Mouse (Mus musculus): ENCODE measurements at regions not wholly inside any gene's neighbourhood (a gene's known extent, or its start where the extent isn't known, plus 50 kb on each side); places are given as distances from the start of the nearest gene placed in this dataset.
A peak's percentile ranks its signal among the peaks of the same experiment; 100 is the strongest.

DNA sequence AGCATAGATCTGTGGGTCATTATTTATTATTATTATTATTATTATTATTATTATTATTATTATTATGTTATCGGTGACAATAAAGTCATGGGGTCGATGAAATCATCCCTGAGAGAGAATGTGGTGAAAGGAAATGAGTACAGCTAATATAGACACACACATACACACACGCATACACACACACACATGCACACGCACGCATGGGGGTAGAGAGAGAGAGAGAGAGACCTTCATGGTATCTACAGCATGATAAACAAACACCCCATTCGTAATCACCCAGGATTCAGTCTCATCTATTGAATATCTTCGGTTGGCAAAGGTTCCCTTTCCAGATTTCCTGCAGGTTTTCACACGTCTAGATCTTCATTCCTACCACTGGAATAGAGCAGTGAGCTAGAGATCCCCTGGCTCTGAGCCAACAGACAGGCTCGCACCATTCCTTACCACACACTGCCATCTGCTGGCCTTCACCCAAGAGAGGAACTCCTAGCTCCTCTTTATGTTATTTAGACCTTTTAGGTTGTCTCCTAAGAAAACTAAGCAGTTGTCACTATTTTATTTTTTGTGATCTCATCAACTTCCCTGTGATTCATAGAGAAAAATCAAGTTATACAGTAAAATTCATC is 171.2 kb upstream of the Zpld1 start:
- DNase-seq (ENCODE audit: low spot score in 2 of 2) = peak; percentile 61 to 80

DNA sequence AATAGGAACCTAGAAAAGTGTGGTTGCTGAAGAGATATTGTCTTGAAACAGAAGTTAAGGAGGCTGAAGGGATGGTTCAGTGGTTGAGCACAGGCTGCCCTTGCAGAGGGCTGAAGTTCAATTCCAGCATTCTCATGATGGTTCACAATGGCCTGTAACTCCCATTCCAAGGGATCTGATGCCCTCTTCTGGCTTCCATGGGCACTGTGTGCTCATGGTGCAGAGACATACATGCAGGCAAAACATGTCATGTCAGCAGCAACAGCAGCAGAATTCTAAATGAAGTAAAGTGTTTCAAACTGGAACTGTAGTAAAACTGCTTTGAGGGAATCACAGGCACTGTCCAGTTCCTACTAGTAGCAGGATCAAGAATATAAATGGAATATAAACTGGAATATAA is 162.7 kb upstream of the Zpld1 start:
- DNase-seq (ENCODE audit: low spot score in 2 of 2) = no peak

DNA sequence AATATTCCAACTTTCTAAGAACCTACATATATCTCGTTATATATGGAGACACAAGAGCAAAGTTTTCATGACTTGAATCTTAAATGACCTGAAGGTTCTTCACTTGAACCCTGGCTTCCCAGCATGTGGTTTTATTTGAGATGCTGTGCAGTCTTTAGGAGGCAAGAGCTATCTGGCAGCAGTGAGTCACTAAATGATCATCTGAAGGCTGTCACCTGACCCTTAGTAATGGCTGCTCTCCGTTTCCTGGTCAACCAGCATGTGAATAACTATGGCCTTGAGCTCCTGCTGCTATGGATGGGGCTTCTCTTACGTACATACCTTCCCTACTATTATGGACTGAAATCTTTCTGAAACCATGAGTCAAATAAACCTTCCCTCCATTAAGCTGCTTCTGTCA is 149.8 kb upstream of the Zpld1 start:
- no peak for DNase-seq (ENCODE audit: low spot score in 2 of 2)

DNA sequence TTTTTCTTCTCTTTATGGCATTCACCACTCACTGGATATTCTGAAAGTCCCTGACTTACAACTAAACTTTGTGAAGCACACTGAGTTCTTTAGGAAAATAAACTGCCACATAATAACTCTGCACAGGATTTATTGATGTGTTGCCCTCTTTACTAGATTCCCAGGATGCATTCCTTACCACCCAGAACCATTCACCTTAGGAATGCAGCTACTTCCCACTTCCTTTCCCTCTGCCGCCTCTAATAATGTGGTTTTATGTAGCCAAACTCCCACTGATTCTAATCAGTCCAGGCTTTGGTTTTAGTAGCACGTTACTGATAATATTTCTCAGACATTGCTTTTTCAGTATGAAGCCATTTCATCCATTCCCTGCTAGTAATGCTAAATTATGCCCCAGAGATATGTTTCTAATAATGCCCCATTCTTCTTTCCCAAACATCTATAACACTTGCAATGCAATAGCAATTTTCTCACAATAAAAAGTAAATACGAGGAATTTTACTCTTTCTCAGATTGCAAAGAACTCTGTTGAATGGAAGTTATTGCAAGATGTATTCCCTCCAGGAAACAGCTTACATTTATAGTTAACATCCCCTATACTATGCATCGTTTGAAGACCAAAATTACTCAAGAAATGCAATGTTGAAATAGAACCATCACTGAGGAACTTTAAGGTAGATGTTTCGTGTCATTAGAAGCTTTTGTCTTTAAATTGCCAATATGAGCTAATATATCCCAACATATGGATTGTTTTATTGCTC is 145.2 kb upstream of the Zpld1 start:
- DNase-seq (ENCODE audit: low spot score in 2 of 2) = no peak

DNA sequence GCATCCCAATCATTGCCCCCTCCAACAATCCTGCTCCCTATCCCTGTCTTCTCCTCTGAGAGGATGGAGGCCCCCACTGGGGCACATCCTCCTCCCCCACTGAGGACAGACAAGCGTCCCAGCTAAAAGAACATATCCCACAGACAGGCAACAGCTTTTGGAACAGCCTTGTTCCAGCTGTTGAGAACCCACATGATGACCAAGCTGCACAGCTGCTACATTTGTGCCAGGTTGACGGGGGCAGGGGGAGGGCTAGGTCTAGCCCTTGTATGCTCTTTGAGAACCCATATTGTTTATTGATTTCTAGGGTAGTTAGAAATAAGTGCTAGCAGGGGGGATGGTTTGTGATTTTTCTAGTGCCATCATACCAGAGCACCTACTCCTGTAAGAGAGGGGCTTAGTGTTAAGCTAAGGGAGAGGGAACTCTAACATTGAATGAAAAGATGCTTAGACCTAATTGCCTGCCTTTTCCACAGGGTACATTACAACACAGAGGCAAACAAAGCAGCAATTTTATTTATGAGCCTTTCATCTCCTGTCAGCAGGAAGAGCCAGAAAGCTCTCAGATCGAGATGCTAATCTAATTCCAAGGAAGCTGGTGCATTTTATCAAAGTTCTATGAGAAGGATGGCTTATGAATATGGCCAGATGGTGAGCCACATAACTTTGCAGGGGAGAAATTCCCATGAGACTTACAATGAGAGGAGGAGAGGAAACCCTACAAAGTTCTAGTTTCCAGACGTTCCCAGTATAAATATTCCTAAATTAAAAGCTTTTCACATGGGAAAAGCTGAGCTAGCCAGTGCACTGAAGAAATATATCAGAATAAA is 137.6 kb upstream of the Zpld1 start:
- no peak for DNase-seq (ENCODE audit: low spot score in 2 of 2)

DNA sequence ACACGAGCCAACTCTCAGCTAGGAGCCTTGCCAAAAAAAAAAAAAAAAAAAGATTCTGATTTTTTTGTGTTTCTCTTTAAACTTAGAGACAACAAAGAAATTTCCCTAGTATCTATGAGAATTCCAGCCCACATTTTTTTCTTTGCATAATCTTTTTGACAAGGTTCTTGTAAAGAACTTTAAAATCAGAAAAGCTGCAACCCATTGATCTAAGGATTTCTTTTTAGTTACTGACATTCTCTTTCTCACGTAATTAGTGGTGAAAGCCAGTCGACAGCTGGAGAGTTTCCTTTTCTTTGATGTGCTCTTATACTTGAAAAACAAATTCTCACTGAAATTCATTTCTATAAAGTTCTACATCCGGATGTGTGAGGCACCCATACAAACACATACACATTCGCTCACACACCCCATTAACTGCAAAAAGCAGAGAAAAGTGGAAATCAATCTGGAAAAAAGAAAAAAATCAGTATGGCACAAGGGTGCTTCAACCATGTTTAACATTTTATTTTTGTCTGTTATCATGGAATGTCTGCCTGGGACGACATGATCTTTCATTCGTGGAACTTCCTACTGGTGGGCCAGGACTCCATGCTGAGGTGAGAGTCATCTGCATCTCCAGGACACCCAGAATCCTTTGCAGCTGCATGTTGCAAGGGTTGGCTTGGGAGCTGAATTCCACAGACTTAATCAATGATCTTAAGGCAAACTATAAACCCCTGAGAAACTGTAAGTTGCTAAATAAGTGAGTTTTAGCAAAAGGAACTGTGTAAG is 124.0 kb upstream of the Zpld1 start:
- DNase-seq (ENCODE audit: low spot score in 2 of 2) = no peak

DNA sequence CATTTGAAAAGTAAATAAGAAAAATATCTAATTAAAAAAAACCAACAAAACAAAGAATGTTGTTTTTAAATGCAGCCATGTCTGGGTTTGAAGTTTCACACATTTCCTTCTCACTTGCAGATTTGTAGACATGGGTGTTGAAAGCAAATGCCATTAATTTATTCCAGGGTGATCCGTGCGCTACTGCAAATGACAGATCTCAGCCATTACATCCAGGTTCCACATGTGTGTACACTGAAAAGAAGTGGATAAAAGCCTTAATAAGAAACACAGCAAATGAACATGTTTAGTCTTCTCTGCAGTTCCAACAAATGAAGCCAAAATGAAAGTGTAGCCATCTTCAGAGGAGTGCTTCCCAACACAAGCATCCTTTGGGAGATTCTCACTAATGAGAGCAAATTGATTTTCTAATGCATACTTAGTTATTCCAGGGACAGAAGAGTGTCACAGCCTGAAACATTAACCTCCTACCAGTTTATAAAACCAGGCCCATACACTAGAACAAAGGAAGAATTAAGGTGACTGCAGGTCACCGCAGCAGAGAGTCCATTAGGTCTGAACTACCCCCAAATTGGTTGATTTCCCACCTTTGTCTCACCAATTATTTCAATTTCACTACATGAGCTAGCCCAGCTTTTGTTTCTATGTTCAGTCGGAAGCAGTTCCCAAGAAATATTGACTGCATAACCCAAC is 123.2 kb upstream of the Zpld1 start:
- no peak for DNase-seq (ENCODE audit: low spot score in 2 of 2)

DNA sequence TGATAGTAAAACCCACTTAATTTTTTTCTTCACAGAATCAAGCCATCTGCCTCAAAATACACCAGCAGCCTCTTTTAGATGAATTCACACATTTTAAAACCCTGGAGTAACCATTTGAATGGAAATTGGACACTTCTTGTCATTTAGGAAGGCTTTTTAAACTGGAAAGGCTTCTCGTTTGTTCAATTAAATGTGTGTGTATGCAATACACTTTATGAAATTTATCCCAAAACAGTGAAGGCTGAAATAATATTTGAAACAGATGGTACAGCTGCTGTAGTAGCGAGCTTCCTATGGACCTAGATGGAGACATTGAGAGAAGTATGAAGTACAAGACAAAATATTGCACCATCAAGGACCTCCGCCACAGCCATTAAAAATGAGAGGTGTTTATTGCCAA is 121.1 kb upstream of the Zpld1 start:
- DNase-seq (ENCODE audit: low spot score in 2 of 2) = no peak

DNA sequence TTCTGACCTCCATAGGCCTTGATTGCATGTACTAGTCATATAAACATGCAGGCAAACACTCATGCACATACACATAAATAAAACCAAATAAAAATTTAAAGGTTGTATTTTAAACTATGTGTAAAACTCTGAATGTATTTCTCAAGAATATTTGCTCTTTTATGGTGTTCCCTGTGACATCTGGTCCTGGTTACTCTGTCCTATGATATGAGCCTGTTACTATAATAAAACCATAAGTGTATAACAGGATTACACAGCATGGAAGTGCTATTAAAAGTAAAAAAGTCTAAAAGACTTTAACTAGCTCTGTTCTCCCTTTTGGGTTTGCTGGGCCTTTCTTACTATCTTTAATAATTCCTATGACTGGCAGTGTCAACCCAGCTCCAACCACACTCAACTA is 103.0 kb upstream of the Zpld1 start:
- DNase-seq (ENCODE audit: low spot score in 2 of 2) = no peak

DNA sequence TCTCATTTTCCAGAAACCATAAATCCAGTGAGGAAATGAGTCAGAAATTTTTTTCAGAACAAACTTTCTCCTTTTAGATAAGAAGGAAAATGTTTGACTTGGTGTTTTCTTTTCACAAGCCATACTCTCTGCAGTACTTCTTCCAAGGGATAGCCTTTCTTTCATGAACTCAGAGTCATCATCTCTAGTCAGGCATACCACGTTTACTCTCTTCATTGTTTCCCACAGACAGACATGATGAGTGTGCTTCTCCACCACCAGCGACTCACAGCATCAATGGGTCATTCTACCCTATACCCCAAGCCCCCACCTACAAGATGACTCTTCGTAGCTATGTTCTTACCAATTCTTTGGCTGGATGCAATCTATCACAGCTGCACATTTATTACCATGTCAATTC is 97.1 kb upstream of the Zpld1 start:
- no peak for DNase-seq (ENCODE audit: low spot score in 2 of 2)

DNA sequence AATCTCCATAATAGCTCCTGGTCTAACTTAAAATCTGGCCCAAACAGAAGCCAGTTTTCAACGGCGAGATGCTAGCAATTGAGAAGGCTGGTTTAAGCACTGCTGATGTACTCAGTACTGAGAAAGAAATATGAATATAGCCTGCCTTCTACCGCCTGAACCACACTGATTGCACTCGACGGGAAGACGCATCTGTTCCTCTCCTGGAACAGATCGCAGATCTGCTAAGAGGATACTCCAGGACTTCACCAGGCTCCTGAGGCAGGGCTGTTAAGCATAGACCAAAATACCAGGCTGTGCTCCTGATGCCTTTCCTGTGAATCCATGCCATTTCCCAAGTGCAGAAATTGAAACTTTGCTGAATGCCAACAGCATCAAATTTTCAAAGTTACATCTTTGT is 92.6 kb upstream of the Zpld1 start:
- no peak for DNase-seq (ENCODE audit: low spot score in 2 of 2)

DNA sequence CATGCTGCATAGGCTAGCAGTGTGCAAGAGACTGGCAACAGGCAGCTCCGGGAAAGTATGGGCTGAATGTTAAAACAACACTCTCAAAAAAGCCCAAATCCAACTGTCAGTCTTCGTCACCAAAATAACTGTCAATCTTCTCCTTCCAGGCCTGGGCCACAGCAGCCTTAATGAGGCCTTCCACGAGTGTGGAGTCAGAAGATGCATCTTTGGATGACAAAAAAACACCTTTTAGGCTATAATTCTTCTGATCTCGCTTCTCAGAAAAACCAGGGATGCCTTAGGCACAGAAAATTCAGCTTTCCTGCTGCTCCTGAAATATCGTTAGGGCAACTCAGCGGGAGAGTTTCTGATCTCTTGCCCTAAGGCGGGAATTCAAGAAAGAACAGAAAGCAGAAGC is 82.2 kb upstream of the Zpld1 start:
- DNase-seq (ENCODE audit: low spot score in 2 of 2) = no peak

DNA sequence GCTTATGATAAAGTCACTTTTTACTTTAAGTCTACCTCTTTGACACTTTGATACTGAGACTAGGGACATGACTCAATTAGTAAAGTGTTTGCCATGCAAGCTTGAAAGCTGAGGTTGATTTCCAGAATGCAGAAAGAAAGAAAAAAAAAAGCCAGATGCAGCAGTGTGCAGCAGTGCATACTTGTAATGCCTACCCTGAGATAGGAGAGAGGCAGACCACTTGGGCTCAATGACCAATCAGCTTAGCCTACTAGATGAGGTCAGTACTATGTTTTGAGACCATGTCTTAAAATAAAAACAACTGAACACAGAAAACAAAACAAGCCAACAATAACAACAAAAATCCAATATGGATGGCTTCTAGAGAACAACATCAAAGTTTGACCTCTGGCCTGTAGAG is 81.4 kb upstream of the Zpld1 start:
- no peak for DNase-seq (ENCODE audit: low spot score in 2 of 2)

DNA sequence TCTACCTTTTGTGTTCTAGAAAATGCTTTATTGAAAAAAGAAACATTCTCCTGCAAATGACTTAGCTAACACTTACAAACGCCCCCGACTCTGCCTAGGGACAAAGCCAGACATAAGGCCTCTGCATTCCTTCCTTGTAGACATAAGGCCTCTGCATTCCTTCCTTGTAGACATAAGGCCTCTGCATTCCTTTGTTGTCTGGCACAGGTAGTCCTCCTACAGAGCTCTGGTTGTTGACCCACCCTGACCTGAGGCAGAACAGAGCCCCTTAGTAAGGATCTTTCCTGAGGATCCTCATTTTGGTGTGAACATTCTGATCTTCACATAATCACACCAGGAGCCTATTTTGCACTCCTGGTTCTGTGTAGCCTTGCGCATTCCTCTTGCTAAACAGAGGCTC is 80.9 kb upstream of the Zpld1 start:
- DNase-seq (ENCODE audit: low spot score in 2 of 2) = no peak

DNA sequence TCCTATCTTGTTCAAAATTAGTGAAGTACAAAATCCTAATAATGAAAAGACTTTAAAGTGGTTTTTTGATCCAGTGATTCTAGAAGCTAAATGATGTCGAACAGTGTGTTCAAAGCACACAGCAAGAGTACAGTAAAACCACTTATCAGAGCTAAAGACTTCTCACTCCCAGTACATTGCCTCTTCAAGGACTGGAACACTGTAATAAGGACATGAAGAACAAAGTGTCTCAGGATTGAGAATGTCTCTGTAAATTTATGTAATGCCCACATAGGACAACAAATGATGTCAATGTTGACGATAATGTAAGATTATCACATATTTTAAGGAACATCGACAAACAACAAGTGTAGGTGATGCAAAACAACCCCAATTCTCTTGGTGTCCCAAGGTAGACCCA is 78.1 kb upstream of the Zpld1 start:
- no peak for DNase-seq (ENCODE audit: low spot score in 2 of 2)

DNA sequence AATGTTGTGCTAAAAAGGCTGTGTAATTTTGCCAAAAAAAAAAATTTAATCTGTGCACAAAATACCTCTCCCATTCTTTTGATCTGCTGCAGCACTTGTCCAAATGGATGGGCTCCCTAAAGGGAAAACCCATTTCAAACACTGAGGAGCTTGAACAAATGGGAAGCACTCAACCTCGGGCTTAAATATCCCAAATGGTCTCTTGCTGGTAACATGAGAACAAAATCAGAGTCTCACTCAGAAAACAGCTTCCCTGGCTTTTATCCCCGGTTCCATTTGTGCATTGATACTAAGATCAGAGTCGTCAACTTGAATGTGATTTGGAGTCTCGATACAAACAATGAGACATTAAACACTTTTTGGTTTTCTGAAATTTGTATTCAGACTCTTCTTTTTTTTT is 59.9 kb upstream of the Zpld1 start:
- no peak for DNase-seq (ENCODE audit: low spot score in 2 of 2)

DNA sequence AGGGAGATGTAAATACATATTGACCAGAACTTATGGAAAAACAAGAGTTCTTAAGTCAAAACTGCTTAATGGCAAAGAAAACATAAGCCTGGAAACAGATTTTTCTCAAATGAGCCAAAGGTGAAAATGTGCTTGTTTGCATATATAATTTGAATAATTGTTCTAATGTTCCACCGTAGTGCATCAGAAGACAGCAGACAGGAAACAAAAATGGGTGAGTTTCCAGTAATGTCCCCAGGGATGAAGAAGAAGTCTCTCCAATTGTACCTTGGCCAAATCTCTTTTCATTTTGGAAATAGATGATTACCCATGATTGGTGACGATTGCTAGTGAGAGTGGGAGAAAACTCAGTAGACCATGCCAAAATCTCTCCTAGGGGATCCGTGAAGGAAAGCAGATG is 58.3 kb upstream of the Zpld1 start:
- DNase-seq (ENCODE audit: low spot score in 2 of 2) = no peak

Measured in gastrocnemius, postnatal 4 days (tissue).